Mouse (Mus musculus) forebrain, embryonic 10.5 days (tissue): Measurements from ENCODE around the gene Trpc4ap. TPM values are rescaled to one million over a fixed set of nuclear protein-coding genes. Genes with fewer than 3 reads are reported as not detected.
A peak's percentile ranks its signal among the peaks of the same experiment; 100 is the strongest.
"Not testable (repeated sequence)": the region's sequence is repeated elsewhere in the genome, so short reads cannot be mapped to it uniquely, and the experiment has no call there.

Experiments
- DNase-seq: peaks from one replicate; pipeline ENCODE4 v3.0.0-alpha.2; 2017; ENCODE audit warnings: low spot score; ENCODE audit errors: extremely low spot score
- H3K27ac ChIP-seq: fragments of 300-500 bp; sonication (generic); 2 replicates; pipeline ENCODE4 v1.5.1; 2016; ENCODE audit warnings: mild to moderate bottlenecking
- H3K27me3 ChIP-seq: fragments of 300-500 bp; sonication (generic); 2 replicates; pipeline ENCODE4 v1.6.1; 2016; ENCODE audit warnings: mild to moderate bottlenecking; ENCODE audit not compliant: poor library complexity, severe bottlenecking
- H3K36me3 ChIP-seq: fragments of 300-500 bp; sonication (generic); replicated peaks from 2 replicates; pipeline ENCODE4 v1.6.1; 2016; ENCODE audit warnings: mild to moderate bottlenecking, moderate library complexity
- H3K4me1 ChIP-seq: fragments of 300-500 bp; sonication (generic); 2 replicates; pipeline ENCODE4 v1.6.1; 2016
- H3K4me3 ChIP-seq: fragments of 300-500 bp; sonication (generic); 2 replicates; pipeline ENCODE4 v1.5.1; 2016; ENCODE audit warnings: mild to moderate bottlenecking, moderate library complexity
- H3K9me3 ChIP-seq: fragments of 300-500 bp; sonication (generic); 2 replicates; pipeline ENCODE4 v1.6.1; 2016; ENCODE audit warnings: mild to moderate bottlenecking, moderate library complexity
- WGBS: fragments of 180-500 bp; shearing (Covaris S2); methylation state at CpG from one replicate; pipeline ENCODE4 v1.1.7; 2016; 5-methylcytosine and 5-hydroxymethylcytosine counted together
- polyA plus RNA-seq: library from polyadenylated mRNA; unstranded; fragments of >200 nt; fragmentation: Nextera tagmentation; extraction: Ambion mirVana; gene quantifications from 2 replicates; pipeline ENCODE4 v1.2.1, GENCODE M21; 2016

The Trpc4ap gene
- 116 and 126 TPM in 2 replicates for polyA plus RNA-seq

DNA sequence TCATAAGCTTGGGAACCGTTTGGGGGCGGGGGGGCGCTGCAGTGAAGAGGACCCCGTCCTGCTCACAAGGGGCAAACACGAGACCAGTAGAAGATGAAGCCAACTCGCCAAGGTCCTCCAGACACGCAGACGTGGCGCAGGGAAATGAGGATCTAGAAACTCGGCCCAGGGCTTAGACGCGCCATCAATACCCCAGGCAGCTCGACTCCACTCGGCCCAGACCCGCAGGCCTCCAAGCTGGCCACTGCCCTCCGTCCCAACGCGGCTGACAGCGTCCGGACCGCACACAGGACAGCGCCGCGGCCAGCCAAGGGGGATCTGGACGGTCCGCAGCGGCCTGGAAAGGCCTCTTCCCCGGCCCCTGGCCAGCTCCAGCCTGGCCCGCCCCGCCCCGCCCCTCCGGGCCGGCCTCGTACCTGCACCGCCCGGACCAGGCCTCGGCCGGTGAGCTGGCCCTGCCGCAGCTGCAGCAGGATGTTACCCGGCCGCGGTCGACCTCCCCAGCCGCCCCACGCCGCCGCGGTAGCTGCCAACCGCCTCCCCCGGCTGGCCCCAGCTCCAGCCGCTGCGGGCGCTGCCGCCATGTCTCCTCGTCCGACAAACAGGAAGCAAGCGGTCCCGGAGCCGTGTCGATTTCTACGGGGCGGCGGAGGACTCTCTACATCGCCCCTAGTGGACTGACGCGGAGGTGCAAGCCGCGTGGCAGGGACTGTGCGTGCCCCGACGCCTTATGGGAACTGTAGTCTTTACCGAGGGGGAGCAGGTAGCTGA, at the start of gene Trpc4ap:
Trpc4ap (minus strand) TSS at position 662 of the 771 bp plus-strand sequence.
- H3K36me3 ChIP-seq = peaks cover 15% of the 10 kb centered on the region
- peak within 1 kb of the TSS; percentile 80 for H3K4me3 ChIP-seq
- under 1% methylated on average over 72 of the region's 72 CpGs for WGBS
- peak; percentile 96 for DNase-seq
- H3K27me3 ChIP-seq = no peaks in the 10 kb centered on the region
- peaks cover 26% of the 10 kb centered on the region for H3K4me1 ChIP-seq
- H3K27ac ChIP-seq = peak within 1 kb of the TSS; percentile 92
- no peaks in the 10 kb centered on the region for H3K9me3 ChIP-seq

GRCm38 (mm10) chr2:155737803-155738202, 45.6 kb upstream of the Trpc4ap start:
- H3K4me3 ChIP-seq = no peak overlapping the region
- H3K36me3 ChIP-seq = no peaks in the 10 kb centered on the region
- H3K9me3 ChIP-seq = no peaks in the 10 kb centered on the region
- no peaks in the 10 kb centered on the region for H3K4me1 ChIP-seq
- no peak overlapping the region for H3K27ac ChIP-seq
- 78% methylated on average over 9 of the region's 9 CpGs for WGBS
- DNase-seq = no peak
- no peaks in the 10 kb centered on the region for H3K27me3 ChIP-seq

DNA sequence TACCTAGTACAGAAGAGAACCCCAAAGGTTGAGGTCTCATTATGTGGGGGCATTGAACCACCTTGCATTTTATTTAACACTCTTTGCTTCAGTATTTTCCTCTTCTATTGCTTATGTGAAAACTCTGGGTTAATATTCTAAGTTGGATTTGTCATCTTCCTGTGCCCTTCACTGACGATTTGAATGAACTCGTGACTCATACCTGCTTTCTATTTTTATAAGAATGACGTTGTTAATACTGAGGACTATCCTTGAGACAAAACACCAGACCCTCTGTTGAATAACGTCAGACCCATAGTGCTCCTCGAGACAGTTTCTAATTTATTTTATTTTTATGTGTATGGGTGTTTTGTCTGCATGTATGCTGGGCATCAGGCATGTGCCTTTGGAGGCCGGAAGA, 44.8 kb upstream of the Trpc4ap start:
- 87% methylated on average over 6 of the region's 6 CpGs for WGBS
- no peak overlapping the region for H3K4me3 ChIP-seq
- H3K27me3 ChIP-seq = no peaks in the 10 kb centered on the region
- no peak overlapping the region for H3K27ac ChIP-seq
- no peaks in the 10 kb centered on the region for H3K4me1 ChIP-seq
- H3K36me3 ChIP-seq = no peaks in the 10 kb centered on the region
- no peak for DNase-seq
- H3K9me3 ChIP-seq = no peaks in the 10 kb centered on the region

- H3K4me1 ChIP-seq, H3K9me3 ChIP-seq, H3K27me3 ChIP-seq, H3K4me3 ChIP-seq, DNase-seq, H3K27ac ChIP-seq, H3K36me3 ChIP-seq: not testable (repeated sequence)
- WGBS = 83% methylated on average over 5 of the region's 5 CpGs
Observed at GRCm38 (mm10) chr2:155735766-155736165, 43.6 kb upstream of the Trpc4ap start, which contains the start of gene Gm17581. Gm17581 (minus strand) TSS chr2:155735866.

GRCm38 (mm10) chr2:155735080-155735479, 42.9 kb upstream of the Trpc4ap start:
- no peaks in the 10 kb centered on the region for H3K4me1 ChIP-seq
- 90% methylated on average over 5 of the region's 5 CpGs for WGBS
- no peaks in the 10 kb centered on the region for H3K9me3 ChIP-seq
- no peak for DNase-seq
- H3K4me3 ChIP-seq = no peak overlapping the region
- no peak overlapping the region for H3K27ac ChIP-seq
- H3K27me3 ChIP-seq = no peaks in the 10 kb centered on the region
- no peaks in the 10 kb centered on the region for H3K36me3 ChIP-seq

GRCm38 (mm10) chr2:155729158-155729645, 37.0 kb upstream of the Trpc4ap start, which contains the start of gene Edem2:
Edem2 (minus strand) TSS chr2:155729475.
- Histone ChIP-seq H3K27me3 (no peaks in the 10 kb centered on the region), H3K9me3 (no peaks in the 10 kb centered on the region), H3K27ac (peak within 1 kb of the TSS; percentile 77), H3K36me3 (no peaks in the 10 kb centered on the region), H3K4me1 (peaks cover 18% of the 10 kb centered on the region), H3K4me3 (peak within 1 kb of the TSS; percentile 70)
- under 1% methylated on average over 33 of the region's 33 CpGs for WGBS
- DNase-seq = peak; percentile 87

GRCm38 (mm10) chr2:155728742-155729141, 36.6 kb upstream of the Trpc4ap start:
- H3K27ac ChIP-seq = peak overlapping the region; percentile 77
- H3K9me3 ChIP-seq = no peaks in the 10 kb centered on the region
- no peak for DNase-seq

DNA sequence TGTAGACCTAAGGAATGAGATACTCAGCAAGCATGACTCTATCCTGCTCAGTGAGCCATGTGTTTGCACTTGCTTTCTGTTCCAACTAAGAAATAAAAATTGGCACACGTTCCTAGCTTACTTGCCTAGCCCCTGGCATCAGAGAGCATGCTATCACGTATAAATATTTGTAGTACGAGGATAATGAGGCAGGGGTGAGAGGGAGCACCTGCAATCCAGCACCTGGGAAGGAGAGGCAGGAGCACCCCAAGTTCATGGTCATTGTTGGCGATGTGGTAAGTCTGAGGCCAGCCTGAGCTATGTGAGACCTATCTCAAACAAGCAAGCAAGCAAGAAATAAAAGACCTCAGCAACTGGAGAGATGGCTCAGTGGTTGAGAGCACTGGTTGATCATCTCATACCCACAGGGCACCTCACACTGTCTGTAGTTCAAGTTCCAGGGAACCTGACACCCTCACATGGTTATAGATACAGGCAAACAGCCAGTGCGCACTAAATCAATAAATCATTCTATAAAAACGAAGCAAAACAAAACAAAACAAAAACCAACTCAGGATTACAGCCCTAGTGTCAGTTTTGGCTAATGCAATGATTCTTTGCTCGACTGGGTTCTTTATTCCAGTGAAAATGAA, 35.7 kb upstream of the Trpc4ap start:
- DNase-seq = no peak
- H3K4me3 ChIP-seq = peak overlapping the region; percentile 70
- WGBS = 81% methylated on average over 7 of the region's 7 CpGs

More at GRCm38 (mm10) chr2:155728742-155729141, 36.6 kb upstream of the Trpc4ap start:
- Histone ChIP-seq H3K4me1 (peaks cover 18% of the 10 kb centered on the region), H3K36me3 (no peaks in the 10 kb centered on the region), H3K4me3 (peak overlapping the region; percentile 70), H3K27me3 (no peaks in the 10 kb centered on the region)
- 3% methylated on average over 15 of the region's 15 CpGs for WGBS

DNA sequence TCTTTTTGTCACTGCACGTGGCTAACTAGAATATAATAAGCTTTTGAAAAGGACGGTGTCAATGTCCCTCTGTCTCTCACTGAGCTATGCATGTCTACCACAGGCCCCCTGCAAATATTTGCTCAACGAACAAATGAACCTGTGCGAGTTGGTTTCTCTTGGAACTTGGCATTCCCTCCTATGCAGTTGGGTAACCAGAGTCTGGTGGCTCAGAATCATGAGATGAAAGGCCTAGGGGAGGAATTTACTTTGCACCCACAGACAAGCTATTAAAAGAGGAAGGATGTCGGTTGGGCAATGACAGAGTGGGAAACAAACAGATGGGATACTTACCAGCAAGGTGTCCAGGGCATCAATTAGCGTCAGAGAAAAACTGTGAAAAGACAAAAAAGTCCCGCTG, 34.1 kb upstream of the Trpc4ap start:
- peaks cover 18% of the 10 kb centered on the region for H3K4me1 ChIP-seq
- WGBS = 92% methylated on average over 7 of the region's 7 CpGs
- no peak for DNase-seq
- H3K27me3 ChIP-seq = no peaks in the 10 kb centered on the region
- peaks cover 11% of the 10 kb centered on the region for H3K36me3 ChIP-seq
- H3K27ac ChIP-seq = no peak overlapping the region
- H3K4me3 ChIP-seq = no peak overlapping the region
- no peaks in the 10 kb centered on the region for H3K9me3 ChIP-seq

More for the DNA sequence above, 35.7 kb upstream of the Trpc4ap start:
- Histone ChIP-seq H3K27ac (no peak overlapping the region), H3K27me3 (no peaks in the 10 kb centered on the region), H3K9me3 (no peaks in the 10 kb centered on the region), H3K36me3 (0 out of 2 replicates have a peak, but pooled peaks cover under 1% of the 10 kb centered on the region), H3K4me1 (peaks cover 18% of the 10 kb centered on the region)

- H3K4me3 ChIP-seq = no peak overlapping the region
- 92% methylated on average over 6 of the region's 6 CpGs for WGBS
- H3K27ac ChIP-seq = no peak overlapping the region
- peaks cover 17% of the 10 kb centered on the region for H3K36me3 ChIP-seq
- H3K4me1 ChIP-seq = peaks cover 15% of the 10 kb centered on the region
- no peaks in the 10 kb centered on the region for H3K27me3 ChIP-seq
- no peak for DNase-seq
- no peaks in the 10 kb centered on the region for H3K9me3 ChIP-seq
Observed at GRCm38 (mm10) chr2:155724526-155724925, 32.3 kb upstream of the Trpc4ap start.

DNA sequence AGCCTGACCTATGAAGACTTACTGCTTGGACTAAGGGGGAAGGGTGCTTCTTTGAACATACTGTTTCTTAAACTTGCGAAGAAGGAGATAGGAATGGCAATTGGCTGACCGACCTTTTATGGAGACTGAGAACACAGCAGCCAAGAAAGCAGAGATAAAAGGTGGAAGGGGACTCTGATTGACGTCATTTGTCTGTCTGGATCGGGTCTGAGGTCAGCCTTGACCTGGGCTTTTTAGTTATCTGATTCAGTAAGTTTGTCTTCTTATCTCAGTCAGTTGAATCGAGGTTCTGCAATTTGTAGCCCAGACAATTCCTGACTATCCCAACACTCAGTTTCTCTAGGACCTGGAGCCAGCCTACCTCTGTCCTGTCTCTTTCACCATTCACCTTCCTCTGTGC, 31.9 kb upstream of the Trpc4ap start:
- DNase-seq = no peak
- 86% methylated on average over 5 of the region's 5 CpGs for WGBS
- H3K27ac ChIP-seq = no peak overlapping the region
- no peak overlapping the region for H3K4me3 ChIP-seq
- no peaks in the 10 kb centered on the region for H3K27me3 ChIP-seq
- peaks cover 11% of the 10 kb centered on the region for H3K4me1 ChIP-seq
- H3K9me3 ChIP-seq = no peaks in the 10 kb centered on the region
- peaks cover 22% of the 10 kb centered on the region for H3K36me3 ChIP-seq

GRCm38 (mm10) chr2:155720585-155720984, 28.4 kb upstream of the Trpc4ap start:
- peaks cover 37% of the 10 kb centered on the region for H3K36me3 ChIP-seq
- no peaks in the 10 kb centered on the region for H3K27me3 ChIP-seq
- 89% methylated on average over 5 of the region's 5 CpGs for WGBS

More at GRCm38 (mm10) chr2:155720585-155720984, 28.4 kb upstream of the Trpc4ap start:
- Histone ChIP-seq H3K9me3 (no peaks in the 10 kb centered on the region), H3K4me3 (no peak overlapping the region), H3K27ac (no peak overlapping the region), H3K4me1 (no peaks in the 10 kb centered on the region)
- no peak for DNase-seq
